Mouse (Mus musculus): ENCODE data around the gene Ints4.

- TF ChIP-seq CTCF (IDR thresholded peaks at IDR 0.05; ENCODE audit: low read depth): no peak
- TF ChIP-seq EP300 (optimal IDR thresholded peaks at IDR 0.05): no peak
These were observed 39.2 kb downstream of the Ints4 start for GRCm38 (mm10) chr7:97519935-97520334.
